Mouse (Mus musculus) midbrain, postnatal 0 days (tissue): ENCODE measurements around the gene Cdc26. TPM values are rescaled to one million over a fixed set of nuclear protein-coding genes. Genes with fewer than 3 reads are reported as not detected.

Source experiments
- ATAC-seq: fragments of 200-750 bp; cut with Nextera tagmentation; 2 replicates; pipeline ENCODE4 v1.8.0; 2017; ENCODE audit warnings: moderate number of reproducible peaks, mild to moderate bottlenecking, moderate TSS enrichment, moderate library complexity; ENCODE audit not compliant: low FRiP score
- DNase-seq: peaks from one replicate; pipeline ENCODE4 v3.0.0-alpha.2; 2015; ENCODE audit warnings: low spot score
- H3K27ac ChIP-seq: fragments of 300-500 bp; sonication (generic); 2 replicates; pipeline ENCODE4 v1.5.1; 2014; ENCODE audit warnings: low read depth, mild to moderate bottlenecking, low read length, mixed read lengths
- H3K27me3 ChIP-seq: fragments of 300-500 bp; sonication (generic); 2 replicates; pipeline ENCODE4 v1.6.1; 2014; ENCODE audit warnings: low read length, control low read depth, mixed read lengths; ENCODE audit not compliant: insufficient read depth
- H3K36me3 ChIP-seq: fragments of 300-500 bp; sonication (generic); 2 replicates; pipeline ENCODE4 v1.6.1; 2014; ENCODE audit warnings: low read length, control low read depth, mixed read lengths; ENCODE audit not compliant: insufficient read depth
- H3K4me1 ChIP-seq: fragments of 300-500 bp; sonication (generic); 2 replicates; pipeline ENCODE4 v1.6.1; 2014; ENCODE audit warnings: mild to moderate bottlenecking, control low read depth, antibody characterized with exemption, low read length, mixed read lengths; ENCODE audit not compliant: insufficient read depth
- H3K4me2 ChIP-seq: fragments of 300-500 bp; sonication (generic); 2 replicates; pipeline ENCODE4 v1.6.1; 2014; ENCODE audit warnings: low read depth, mild to moderate bottlenecking, low read length, mixed read lengths; ENCODE audit not compliant: poor library complexity, severe bottlenecking
- H3K4me3 ChIP-seq: fragments of 300-500 bp; sonication (generic); 2 replicates; pipeline ENCODE4 v1.5.1; 2014; ENCODE audit warnings: low read depth, mild to moderate bottlenecking, low read length, moderate library complexity
- H3K9ac ChIP-seq: fragments of 300-500 bp; sonication (generic); replicated peaks from 2 replicates; pipeline ENCODE4 v1.6.1; 2014; ENCODE audit warnings: mild to moderate bottlenecking, low read length, moderate library complexity, mixed read lengths; ENCODE audit not compliant: poor library complexity, severe bottlenecking
- H3K9me3 ChIP-seq: fragments of 300-500 bp; sonication (generic); 2 replicates; pipeline ENCODE4 v1.6.1; 2016; ENCODE audit warnings: low read length, control low read depth
- CTCF ChIP-seq: IDR thresholded peaks from 2 replicates; pipeline ENCODE4 v1.5.1; 2016; ENCODE audit warnings: antibody characterized with exemption, mild to moderate bottlenecking
- WGBS: fragments of 180-500 bp; shearing (Covaris S2); extraction: QIAGEN DNeasy Blood & Tissue Kit; methylation state at CpG from one replicate; pipeline ENCODE4 v1.1.7; 2014; 5-methylcytosine and 5-hydroxymethylcytosine counted together
- polyA plus RNA-seq: library from polyadenylated mRNA; unstranded; fragments of >200 nt; fragmentation: Nextera tagmentation; extraction: Ambion mirVana; gene quantifications from 2 replicates; pipeline ENCODE4 v1.2.1, GENCODE M21; 2015
- total RNA-seq: library from RNA; depleted of rRNA; stranded (reverse); fragments of >200 nt; gene quantifications from 2 replicates; pipeline ENCODE4 v1.2.3, GENCODE M21; 2014

Gene Cdc26
- total and polyA plus RNA-seq, 2 experiments from 2014 or later = 41.2 to 73.4 TPM

GRCm38 (mm10) chr4:62372410-62372809 lies 36.0 kb downstream of the Cdc26 start:
- no peak for TF ChIP-seq CTCF
- Histone ChIP-seq H3K27ac (no peak overlapping the region), H3K9ac (no peak overlapping the region), H3K4me1 (no peaks in the 10 kb centered on the region), H3K4me2 (no peak overlapping the region), H3K9me3 (no peaks in the 10 kb centered on the region), H3K27me3 (no peaks in the 10 kb centered on the region), H3K4me3 (no peak overlapping the region), H3K36me3 (no peaks in the 10 kb centered on the region)
- ATAC-seq = no peak
- WGBS = 19% methylated on average over 1 of the region's 1 CpGs
- no peak for DNase-seq

- Histone ChIP-seq H3K27me3 (no peaks in the 10 kb centered on the region), H3K4me1 (no peaks in the 10 kb centered on the region), H3K9me3 (no peaks in the 10 kb centered on the region), H3K9ac (no peak overlapping the region), H3K36me3 (no peaks in the 10 kb centered on the region), H3K27ac (no peak overlapping the region), H3K4me2 (no peak overlapping the region), H3K4me3 (no peak overlapping the region)
- DNase-seq = no peak
- no peak for ATAC-seq
- 88% methylated on average over 3 of the region's 3 CpGs for WGBS
- no peak for TF ChIP-seq CTCF
These were observed 39.4 kb downstream of the Cdc26 start for GRCm38 (mm10) chr4:62369091-62369490.

DNA sequence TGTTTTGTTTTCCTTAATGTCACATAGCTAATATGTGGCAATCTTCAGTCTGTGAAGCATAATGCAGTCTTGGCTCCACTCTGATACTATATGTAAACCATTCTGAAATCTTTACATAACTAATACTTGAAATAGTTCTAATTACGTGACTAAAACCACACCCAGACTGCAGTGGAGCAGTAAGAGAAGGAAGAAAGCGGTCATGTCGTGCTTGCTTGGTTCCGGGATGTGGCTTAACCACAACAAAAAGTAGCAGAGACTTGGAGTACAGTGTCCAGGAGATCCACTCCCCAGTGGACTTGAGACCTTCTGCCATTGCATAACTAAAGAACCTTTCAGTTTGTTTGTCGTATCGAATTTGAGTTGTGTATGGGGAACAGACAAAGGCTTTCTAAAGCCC lies 40.9 kb downstream of the Cdc26 start:
- H3K4me1 ChIP-seq = no peaks in the 10 kb centered on the region
- no peak for ATAC-seq
- no peak overlapping the region for H3K4me2 ChIP-seq
- H3K27me3 ChIP-seq = no peaks in the 10 kb centered on the region
- no peak overlapping the region for H3K27ac ChIP-seq
- no peak overlapping the region for H3K9ac ChIP-seq
- no peak for TF ChIP-seq CTCF
- 90% methylated on average over 6 of the region's 6 CpGs for WGBS
- no peak overlapping the region for H3K4me3 ChIP-seq
- no peak for DNase-seq
- H3K36me3 ChIP-seq = no peaks in the 10 kb centered on the region
- H3K9me3 ChIP-seq = no peaks in the 10 kb centered on the region

DNA sequence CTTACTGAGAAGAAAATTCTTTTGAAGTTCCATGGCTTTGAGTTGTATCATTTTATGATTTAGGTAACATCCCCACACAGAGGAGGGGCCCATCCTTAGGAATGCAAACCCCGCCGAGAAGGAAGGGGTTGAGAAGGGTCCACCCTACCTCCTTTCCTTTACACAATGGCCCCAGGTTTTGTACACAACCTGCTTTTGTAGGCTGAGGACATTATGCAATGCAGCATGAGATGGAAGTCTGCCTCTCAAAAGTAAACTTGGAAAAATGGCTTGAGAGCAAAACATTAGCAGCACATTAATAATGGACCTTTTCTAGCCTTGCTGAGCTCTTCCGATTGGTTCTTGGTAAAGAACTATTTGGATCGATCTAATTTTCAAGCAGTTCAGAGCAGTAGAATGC lies 42.2 kb downstream of the Cdc26 start:
- no peak overlapping the region for H3K4me3 ChIP-seq
- H3K27me3 ChIP-seq = no peaks in the 10 kb centered on the region
- H3K9ac ChIP-seq = no peak overlapping the region
- H3K4me2 ChIP-seq = no peak overlapping the region
- no peak overlapping the region for H3K27ac ChIP-seq
- 91% methylated on average over 4 of the region's 4 CpGs for WGBS
- H3K4me1 ChIP-seq = no peaks in the 10 kb centered on the region; the same call in 1 of the 2 replicates
- H3K36me3 ChIP-seq = no peaks in the 10 kb centered on the region
- ATAC-seq (no peak), DNase-seq (no peak)
- TF ChIP-seq CTCF = no peak
- no peaks in the 10 kb centered on the region for H3K9me3 ChIP-seq

- H3K4me2 ChIP-seq = no peak overlapping the region
- H3K27ac ChIP-seq = no peak overlapping the region
- no peaks in the 10 kb centered on the region for H3K27me3 ChIP-seq
- H3K4me1 ChIP-seq = peaks cover 4% of the 10 kb centered on the region; the same call in 1 of the 2 replicates
- no peaks in the 10 kb centered on the region for H3K36me3 ChIP-seq
- no peak overlapping the region for H3K4me3 ChIP-seq
- H3K9me3 ChIP-seq = no peaks in the 10 kb centered on the region
- no peak for TF ChIP-seq CTCF
- WGBS = 93% methylated on average over 8 of the region's 8 CpGs
- no peak overlapping the region for H3K9ac ChIP-seq
- DNase-seq (no peak), ATAC-seq (no peak)
These were observed 44.1 kb downstream of the Cdc26 start for GRCm38 (mm10) chr4:62364299-62364698.

DNA sequence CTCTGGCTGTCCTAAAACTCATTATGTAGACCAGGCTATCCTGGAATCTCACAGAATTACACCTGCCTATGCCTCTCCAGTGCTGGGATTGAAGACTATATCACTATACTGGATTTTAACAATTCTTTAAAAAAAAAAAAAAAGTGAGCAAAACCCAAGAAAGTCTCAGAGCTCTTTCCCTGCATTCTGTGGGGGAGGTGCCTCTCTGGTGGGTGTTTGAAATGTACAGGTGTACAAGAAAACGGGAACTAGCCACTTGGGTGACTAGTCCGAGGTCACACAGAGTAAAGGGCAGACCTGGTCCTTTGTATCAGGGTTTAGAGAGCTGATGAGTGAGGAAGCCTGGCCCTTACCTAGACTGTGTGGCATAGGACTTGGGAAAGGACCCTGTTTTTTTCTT lies 46.0 kb downstream of the Cdc26 start:
- 87% methylated on average over 2 of the region's 2 CpGs for WGBS
- TF ChIP-seq CTCF = no peak
- no peak overlapping the region for H3K4me2 ChIP-seq

More for the DNA sequence above, 46.0 kb downstream of the Cdc26 start:
- H3K27ac ChIP-seq = no peak overlapping the region
- no peaks in the 10 kb centered on the region for H3K27me3 ChIP-seq
- no peak overlapping the region for H3K9ac ChIP-seq
- DNase-seq = no peak
- ATAC-seq = no peak
- H3K36me3 ChIP-seq = no peaks in the 10 kb centered on the region
- H3K4me3 ChIP-seq = no peak overlapping the region
- no peaks in the 10 kb centered on the region for H3K9me3 ChIP-seq
- peaks cover 7% of the 10 kb centered on the region; the same call in 1 of the 2 replicates for H3K4me1 ChIP-seq
